Mouse (Mus musculus): ENCODE measurements around the gene Sars2. TPM values are rescaled to one million over a fixed set of nuclear protein-coding genes. Genes with fewer than 3 reads are reported as not detected.

Sars2 gene
- polyA plus RNA-seq, 1 experiment from 2014 or later = 18.7 TPM

GRCm38 (mm10) chr7:28766910-28767309 is 25.1 kb downstream of the Sars2 start:
- WGBS = 2% methylated on average over 14 of the region's 14 CpGs
- no peaks in the 10 kb centered on the region for H3K9me3 ChIP-seq (ENCODE audit: control insufficient read depth, low read length)
- ATAC-seq = peak; percentile 13
- H3K27ac ChIP-seq (ENCODE audit: low read depth, low read length) = no peak overlapping the region
- peaks cover 27% of the 10 kb centered on the region for H3K4me1 ChIP-seq (ENCODE audit: control insufficient read depth, insufficient read depth, low read depth, low read length)
- H3K4me2 ChIP-seq (ENCODE audit: low read length) = peak overlapping the region; percentile 68
- H3K4me3 ChIP-seq (ENCODE audit: low read length) = peak overlapping the region; percentile 83
- H3K27me3 ChIP-seq (replicated peaks; ENCODE audit: control insufficient read depth, insufficient read depth, low read length) = no peaks in the 10 kb centered on the region
- peak overlapping the region; percentile 82 for H3K9ac ChIP-seq (ENCODE audit: low read depth, low read length)
- H3K36me3 ChIP-seq (ENCODE audit: control insufficient read depth, insufficient read depth, low read length) = peaks cover 3% of the 10 kb centered on the region; the same call in 1 of the 2 replicates

- Histone ChIP-seq H3K4me2 (ENCODE audit: low read length) (peak within 1 kb of the TSS; percentile 68), H3K36me3 (ENCODE audit: control insufficient read depth, insufficient read depth, low read length) (peaks cover 3% of the 10 kb centered on the region; the same call in 1 of the 2 replicates), H3K4me1 (ENCODE audit: control insufficient read depth, insufficient read depth, low read depth, low read length) (peaks cover 27% of the 10 kb centered on the region), H3K4me3 (ENCODE audit: low read length) (peak within 1 kb of the TSS; percentile 83), H3K9ac (ENCODE audit: low read depth, low read length) (peak within 1 kb of the TSS; percentile 83), H3K27me3 (replicated peaks; ENCODE audit: control insufficient read depth, insufficient read depth, low read length) (no peaks in the 10 kb centered on the region), H3K27ac (ENCODE audit: low read depth, low read length) (no peak within 1 kb of the TSS), H3K9me3 (ENCODE audit: control insufficient read depth, low read length) (no peaks in the 10 kb centered on the region)
- no peak for ATAC-seq
- 65% methylated on average over 7 of the region's 7 CpGs for WGBS
These were observed 25.7 kb downstream of the Sars2 start, which contains the start of gene Nfkbib for GRCm38 (mm10) chr7:28767462-28767965. Gene Nfkbib, minus strand, starts transcription at chr7:28767512.

GRCm38 (mm10) chr7:28769414-28769958 is 27.7 kb downstream of the Sars2 start:
- no peak overlapping the region for H3K4me2 ChIP-seq (ENCODE audit: low read length)
- no peaks in the 10 kb centered on the region for H3K9me3 ChIP-seq (ENCODE audit: control insufficient read depth, low read length)
- 90% methylated on average over 9 of the region's 9 CpGs for WGBS
- H3K27ac ChIP-seq (ENCODE audit: low read depth, low read length) = no peak overlapping the region
- ATAC-seq = no peak
- H3K36me3 ChIP-seq (ENCODE audit: control insufficient read depth, insufficient read depth, low read length) = no peaks in the 10 kb centered on the region
- H3K9ac ChIP-seq (ENCODE audit: low read depth, low read length) = no peak overlapping the region
- no peak overlapping the region for H3K4me3 ChIP-seq (ENCODE audit: low read length)
- H3K4me1 ChIP-seq (ENCODE audit: control insufficient read depth, insufficient read depth, low read depth, low read length) = peaks cover 27% of the 10 kb centered on the region
- H3K27me3 ChIP-seq (replicated peaks; ENCODE audit: control insufficient read depth, insufficient read depth, low read length) = no peaks in the 10 kb centered on the region

- WGBS = 93% methylated on average over 3 of the region's 3 CpGs
- no peak for ATAC-seq
- Histone ChIP-seq H3K27ac (ENCODE audit: low read depth, low read length) (no peak overlapping the region), H3K9ac (ENCODE audit: low read depth, low read length) (no peak overlapping the region), H3K36me3 (ENCODE audit: control insufficient read depth, insufficient read depth, low read length) (no peaks in the 10 kb centered on the region), H3K4me2 (ENCODE audit: low read length) (no peak overlapping the region), H3K9me3 (ENCODE audit: control insufficient read depth, low read length) (no peaks in the 10 kb centered on the region), H3K4me1 (ENCODE audit: control insufficient read depth, insufficient read depth, low read depth, low read length) (peaks cover 21% of the 10 kb centered on the region), H3K27me3 (replicated peaks; ENCODE audit: control insufficient read depth, insufficient read depth, low read length) (no peaks in the 10 kb centered on the region), H3K4me3 (ENCODE audit: low read length) (no peak overlapping the region)
These were observed 28.5 kb downstream of the Sars2 start for GRCm38 (mm10) chr7:28770309-28770708.

GRCm38 (mm10) chr7:28771867-28772266 is 30.1 kb downstream of the Sars2 start:
- ATAC-seq = no peak
- H3K9ac ChIP-seq (ENCODE audit: low read depth, low read length) = no peak overlapping the region
- no peaks in the 10 kb centered on the region for H3K27me3 ChIP-seq (replicated peaks; ENCODE audit: control insufficient read depth, insufficient read depth, low read length)
- no peak overlapping the region for H3K4me3 ChIP-seq (ENCODE audit: low read length)
- 82% methylated on average over 11 of the region's 11 CpGs for WGBS
- peaks cover 15% of the 10 kb centered on the region for H3K4me1 ChIP-seq (ENCODE audit: control insufficient read depth, insufficient read depth, low read depth, low read length)
- H3K9me3 ChIP-seq (ENCODE audit: control insufficient read depth, low read length) = no peaks in the 10 kb centered on the region
- no peaks in the 10 kb centered on the region for H3K36me3 ChIP-seq (ENCODE audit: control insufficient read depth, insufficient read depth, low read length)
- no peak overlapping the region for H3K27ac ChIP-seq (ENCODE audit: low read depth, low read length)
- no peak overlapping the region for H3K4me2 ChIP-seq (ENCODE audit: low read length)

GRCm38 (mm10) chr7:28773163-28773562 is 31.4 kb downstream of the Sars2 start:
- no peak overlapping the region for H3K4me3 ChIP-seq (ENCODE audit: low read length)
- H3K36me3 ChIP-seq (ENCODE audit: control insufficient read depth, insufficient read depth, low read length) = no peaks in the 10 kb centered on the region
- H3K9me3 ChIP-seq (ENCODE audit: control insufficient read depth, low read length) = no peaks in the 10 kb centered on the region
- H3K27ac ChIP-seq (ENCODE audit: low read depth, low read length) = no peak overlapping the region
- no peak overlapping the region for H3K9ac ChIP-seq (ENCODE audit: low read depth, low read length)
- no peak for ATAC-seq
- H3K27me3 ChIP-seq (replicated peaks; ENCODE audit: control insufficient read depth, insufficient read depth, low read length) = no peaks in the 10 kb centered on the region
- H3K4me2 ChIP-seq (ENCODE audit: low read length) = no peak overlapping the region
- H3K4me1 ChIP-seq (ENCODE audit: control insufficient read depth, insufficient read depth, low read depth, low read length) = peaks cover 3% of the 10 kb centered on the region; the same call in 1 of the 2 replicates
- WGBS = 74% methylated on average over 3 of the region's 3 CpGs

- peak; percentile 83 for ATAC-seq
- H3K9me3 ChIP-seq (ENCODE audit: control insufficient read depth, low read length) = no peaks in the 10 kb centered on the region
- no peaks in the 10 kb centered on the region for H3K36me3 ChIP-seq (ENCODE audit: control insufficient read depth, insufficient read depth, low read length)
- H3K9ac ChIP-seq (ENCODE audit: low read depth, low read length) = no peak overlapping the region
- no peaks in the 10 kb centered on the region for H3K27me3 ChIP-seq (replicated peaks; ENCODE audit: control insufficient read depth, insufficient read depth, low read length)
- no peak overlapping the region for H3K4me2 ChIP-seq (ENCODE audit: low read length)
- no peaks in the 10 kb centered on the region for H3K4me1 ChIP-seq (ENCODE audit: control insufficient read depth, insufficient read depth, low read depth, low read length)
- 39% methylated on average over 12 of the region's 12 CpGs for WGBS
- no peak overlapping the region for H3K4me3 ChIP-seq (ENCODE audit: low read length)
- peak overlapping the region; percentile 3; the same call in 1 of the 2 replicates for H3K27ac ChIP-seq (ENCODE audit: low read depth, low read length)
These were observed 32.4 kb downstream of the Sars2 start for GRCm38 (mm10) chr7:28774164-28774563.

- H3K4me3 ChIP-seq (ENCODE audit: low read length) = no peak overlapping the region
- H3K36me3 ChIP-seq (ENCODE audit: control insufficient read depth, insufficient read depth, low read length) = no peaks in the 10 kb centered on the region
- H3K27me3 ChIP-seq (replicated peaks; ENCODE audit: control insufficient read depth, insufficient read depth, low read length) = no peaks in the 10 kb centered on the region
- no peak overlapping the region for H3K9ac ChIP-seq (ENCODE audit: low read depth, low read length)
- no peak overlapping the region for H3K4me2 ChIP-seq (ENCODE audit: low read length)
- no peaks in the 10 kb centered on the region for H3K4me1 ChIP-seq (ENCODE audit: control insufficient read depth, insufficient read depth, low read depth, low read length)
- no peak for ATAC-seq
- no peaks in the 10 kb centered on the region for H3K9me3 ChIP-seq (ENCODE audit: control insufficient read depth, low read length)
- H3K27ac ChIP-seq (ENCODE audit: low read depth, low read length) = no peak overlapping the region
- 72% methylated on average over 7 of the region's 7 CpGs for WGBS
These were observed 33.3 kb downstream of the Sars2 start for GRCm38 (mm10) chr7:28775129-28775528.

GRCm38 (mm10) chr7:28778825-28779224 is 37.0 kb downstream of the Sars2 start:
- no peak overlapping the region for H3K9ac ChIP-seq (ENCODE audit: low read depth, low read length)
- ATAC-seq = no peak
- no peak overlapping the region for H3K4me3 ChIP-seq (ENCODE audit: low read length)
- no peak overlapping the region for H3K4me2 ChIP-seq (ENCODE audit: low read length)
- H3K27ac ChIP-seq (ENCODE audit: low read depth, low read length) = no peak overlapping the region
- WGBS = 89% methylated on average over 9 of the region's 9 CpGs
- no peaks in the 10 kb centered on the region for H3K4me1 ChIP-seq (ENCODE audit: control insufficient read depth, insufficient read depth, low read depth, low read length)
- no peaks in the 10 kb centered on the region for H3K36me3 ChIP-seq (ENCODE audit: control insufficient read depth, insufficient read depth, low read length)
- H3K9me3 ChIP-seq (ENCODE audit: control insufficient read depth, low read length) = no peaks in the 10 kb centered on the region
- no peaks in the 10 kb centered on the region for H3K27me3 ChIP-seq (replicated peaks; ENCODE audit: control insufficient read depth, insufficient read depth, low read length)
